Mouse (Mus musculus): ENCODE data around the gene Trip10. TPM values are rescaled to one million over a fixed set of nuclear protein-coding genes. Genes with fewer than 3 reads are reported as not detected.
A peak's percentile ranks its signal among the peaks of the same experiment; 100 is the strongest.
"Not testable (repeated sequence)": the region's sequence is repeated elsewhere in the genome, so short reads cannot be mapped to it uniquely, and the experiment has no call there.

The Trip10 gene
- polyA plus RNA-seq, 1 experiment from 2014 or later, result 46.9 TPM

DNA sequence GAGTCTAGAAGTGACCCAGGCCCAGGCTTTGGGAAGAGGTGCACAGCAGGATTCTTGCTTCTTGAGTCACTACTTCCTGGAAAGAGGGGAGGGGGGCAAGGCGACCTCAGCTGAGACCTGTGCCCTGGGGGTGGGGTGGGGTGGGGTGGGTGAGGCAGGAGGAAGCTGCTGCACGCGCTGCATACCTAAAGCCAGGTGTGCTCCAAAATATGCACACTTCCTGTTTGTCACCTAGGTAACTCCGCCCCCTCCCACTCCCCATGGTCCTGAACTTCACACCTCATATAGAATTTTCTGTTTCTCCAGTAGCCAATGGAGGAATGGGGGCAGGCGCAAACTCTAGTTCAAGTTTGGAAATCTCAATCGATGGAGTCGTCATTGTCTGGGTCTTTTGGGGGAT lies 24.6 kb downstream of the Trip10 start:
- H3K4me3 ChIP-seq (replicated peaks; ENCODE audit: low read length), result no peak overlapping the region
- no peaks in the 10 kb centered on the region for H3K36me3 ChIP-seq (ENCODE audit: control insufficient read depth, insufficient read depth, low read length)
- no peaks in the 10 kb centered on the region for H3K9me3 ChIP-seq (replicated peaks; ENCODE audit: control insufficient read depth, low read length)
- peak overlapping the region; percentile 92; the same call in 1 of the 2 replicates for H3K4me2 ChIP-seq (ENCODE audit: low read depth, low read length)
- H3K4me1 ChIP-seq (ENCODE audit: control insufficient read depth, insufficient read depth, low read length), result peaks cover 15% of the 10 kb centered on the region
- peaks cover 3% of the 10 kb centered on the region; the same call in 1 of the 2 replicates for H3K27me3 ChIP-seq (ENCODE audit: control insufficient read depth, insufficient read depth, low read length)
- no peak overlapping the region for H3K9ac ChIP-seq (ENCODE audit: low read length)
- H3K27ac ChIP-seq (ENCODE audit: low read length), result no peak overlapping the region
- 24% methylated on average over 7 of the region's 7 CpGs for WGBS
- ATAC-seq (ENCODE audit: insufficient read depth, low FRiP score), result no peak

DNA sequence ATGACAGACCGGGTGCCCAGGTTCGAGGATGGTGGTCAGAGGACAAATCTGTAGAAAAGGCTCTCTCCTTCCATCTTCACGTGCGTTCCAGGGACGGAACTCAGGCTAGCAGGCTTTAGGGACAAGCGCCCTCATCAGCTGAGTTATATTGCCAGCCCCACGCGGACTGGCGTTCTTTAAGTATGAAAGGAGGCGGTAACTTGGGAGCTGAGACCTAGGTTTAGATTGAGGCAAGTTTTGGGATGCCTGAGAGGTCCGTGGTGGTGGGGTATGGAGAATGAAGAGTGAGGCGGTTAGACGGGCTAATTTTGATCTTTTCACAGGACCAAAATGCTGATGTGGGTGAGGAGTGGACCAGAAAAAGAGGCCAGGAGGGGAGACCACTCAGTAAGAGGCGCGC lies 25.4 kb downstream of the Trip10 start:
- peak overlapping the region; percentile 69 for H3K4me3 ChIP-seq (replicated peaks; ENCODE audit: low read length)
- WGBS, result 4% methylated on average over 15 of the region's 15 CpGs
- peaks cover 15% of the 10 kb centered on the region for H3K4me1 ChIP-seq (ENCODE audit: control insufficient read depth, insufficient read depth, low read length)
- no peaks in the 10 kb centered on the region for H3K36me3 ChIP-seq (ENCODE audit: control insufficient read depth, insufficient read depth, low read length)
- no peak for ATAC-seq (ENCODE audit: insufficient read depth, low FRiP score)
- peak overlapping the region; percentile 78 for H3K27ac ChIP-seq (ENCODE audit: low read length)
- H3K27me3 ChIP-seq (ENCODE audit: control insufficient read depth, insufficient read depth, low read length), result peaks cover 3% of the 10 kb centered on the region; the same call in 1 of the 2 replicates
- no peaks in the 10 kb centered on the region for H3K9me3 ChIP-seq (replicated peaks; ENCODE audit: control insufficient read depth, low read length)
- H3K9ac ChIP-seq (ENCODE audit: low read length), result peak overlapping the region; percentile 76
- H3K4me2 ChIP-seq (ENCODE audit: low read depth, low read length), result peak overlapping the region; percentile 92

DNA sequence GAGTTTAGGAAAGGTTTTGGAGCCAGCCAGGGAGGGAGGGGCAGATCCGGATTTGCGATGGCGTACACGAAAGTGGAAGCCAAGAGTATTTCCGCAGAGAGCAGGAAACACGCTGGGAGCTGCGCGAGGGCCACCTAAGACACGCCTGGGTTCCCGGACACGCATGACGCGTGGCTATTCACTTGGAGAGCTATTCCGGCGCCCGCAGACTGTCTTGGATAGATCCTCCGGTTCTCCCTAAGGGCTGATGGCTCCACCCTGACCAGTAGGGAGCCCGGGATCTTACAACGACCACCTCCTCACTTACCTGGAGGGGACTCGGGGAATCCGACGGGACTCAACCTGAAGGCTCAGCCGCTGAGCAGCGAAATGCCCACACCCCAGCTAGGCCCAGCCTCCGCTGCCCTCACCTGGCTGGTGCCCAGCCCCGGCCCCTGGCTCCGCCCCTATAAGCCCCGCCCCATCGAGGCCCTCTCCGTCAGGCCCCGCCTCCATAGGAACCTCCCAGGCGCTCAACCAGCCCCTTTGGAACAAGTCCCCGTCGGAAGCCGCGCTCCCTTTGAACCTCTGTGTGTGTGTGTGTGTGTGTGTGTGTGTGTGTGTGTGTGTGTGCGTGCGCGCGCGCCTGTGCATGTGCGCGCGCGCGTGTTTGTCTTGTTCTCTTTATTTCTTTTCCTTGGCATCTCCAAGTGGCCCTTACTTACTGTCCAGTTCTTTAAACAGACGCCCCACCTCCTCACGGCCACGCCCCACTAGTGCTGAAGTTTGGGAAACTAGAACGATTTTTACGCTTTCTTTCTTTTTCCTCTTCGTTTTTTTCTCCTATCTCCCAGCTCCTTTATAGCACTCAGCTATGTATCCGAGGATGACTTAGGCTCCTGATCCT lies 26.1 kb downstream of the Trip10 start:
- WGBS, result 1% methylated on average over 53 of the region's 53 CpGs
- no peaks in the 10 kb centered on the region for H3K9me3 ChIP-seq (replicated peaks; ENCODE audit: control insufficient read depth, low read length)
- peaks cover 15% of the 10 kb centered on the region for H3K4me1 ChIP-seq (ENCODE audit: control insufficient read depth, insufficient read depth, low read length)
- no peaks in the 10 kb centered on the region for H3K36me3 ChIP-seq (ENCODE audit: control insufficient read depth, insufficient read depth, low read length)
- peaks cover 3% of the 10 kb centered on the region; the same call in 1 of the 2 replicates for H3K27me3 ChIP-seq (ENCODE audit: control insufficient read depth, insufficient read depth, low read length)
- H3K9ac ChIP-seq (ENCODE audit: low read length), result peak overlapping the region; percentile 76
- H3K27ac ChIP-seq (ENCODE audit: low read length), result peak overlapping the region; percentile 78
- H3K4me3 ChIP-seq (replicated peaks; ENCODE audit: low read length), result peak overlapping the region; percentile 69
- H3K4me2 ChIP-seq (ENCODE audit: low read depth, low read length), result peak overlapping the region; percentile 92
- ATAC-seq (ENCODE audit: insufficient read depth, low FRiP score), result peak; percentile 90

DNA sequence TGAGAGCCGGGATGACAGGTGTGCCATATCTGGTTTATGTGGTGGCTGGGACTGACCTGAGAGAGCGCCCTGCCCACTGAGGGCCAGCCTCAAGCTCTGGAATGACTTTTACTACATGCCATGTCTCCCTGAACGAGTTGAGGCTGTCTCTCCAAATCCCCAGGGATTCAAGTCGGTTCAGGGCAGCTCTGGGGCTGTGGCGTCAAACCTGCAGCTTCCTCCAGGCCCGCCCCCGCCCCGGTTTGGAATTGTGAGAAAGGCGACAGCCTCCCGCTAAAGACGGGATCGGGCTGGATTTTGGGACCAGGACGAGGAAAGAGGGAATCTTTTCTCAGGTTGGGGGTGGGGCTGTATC lies 26.7 kb downstream of the Trip10 start:
- no peaks in the 10 kb centered on the region for H3K36me3 ChIP-seq (ENCODE audit: control insufficient read depth, insufficient read depth, low read length)
- 2% methylated on average over 13 of the region's 13 CpGs for WGBS
- peak overlapping the region; percentile 69 for H3K4me3 ChIP-seq (replicated peaks; ENCODE audit: low read length)
- H3K4me1 ChIP-seq (ENCODE audit: control insufficient read depth, insufficient read depth, low read length), result peaks cover 15% of the 10 kb centered on the region
- ATAC-seq (ENCODE audit: insufficient read depth, low FRiP score), result peak; percentile 6; the same call in 1 of the 2 replicates
- no peaks in the 10 kb centered on the region for H3K9me3 ChIP-seq (replicated peaks; ENCODE audit: control insufficient read depth, low read length)
- peak overlapping the region; percentile 76 for H3K9ac ChIP-seq (ENCODE audit: low read length)
- H3K4me2 ChIP-seq (ENCODE audit: low read depth, low read length), result peak overlapping the region; percentile 92
- no peak overlapping the region for H3K27ac ChIP-seq (ENCODE audit: low read length)
- H3K27me3 ChIP-seq (ENCODE audit: control insufficient read depth, insufficient read depth, low read length), result peaks cover 3% of the 10 kb centered on the region; the same call in 1 of the 2 replicates

DNA sequence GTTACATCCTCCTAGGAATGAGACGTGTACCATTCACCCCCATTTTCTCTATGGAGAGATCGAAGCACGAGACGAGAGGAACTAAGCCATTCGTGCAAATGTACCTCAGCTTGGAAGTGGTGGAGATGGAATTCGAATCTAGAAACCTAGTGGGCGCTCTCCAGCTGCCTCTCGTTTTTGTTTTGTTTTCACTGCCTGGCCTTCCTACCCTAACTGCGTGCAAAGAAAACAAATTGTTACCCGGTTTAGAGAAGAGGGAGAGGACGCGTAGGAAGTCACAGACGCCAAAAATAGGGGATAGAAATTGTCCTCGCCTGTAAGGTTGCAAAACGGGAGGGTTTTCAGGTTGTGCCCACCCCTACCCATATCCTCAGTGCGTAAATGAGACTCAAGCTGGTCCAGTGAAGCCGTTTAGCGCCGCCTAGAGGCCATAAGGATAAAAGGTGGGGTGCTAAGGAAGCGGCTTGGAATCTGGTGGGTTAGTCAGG lies 27.4 kb downstream of the Trip10 start:
- Histone ChIP-seq H3K4me3 (replicated peaks; ENCODE audit: low read length) (peak overlapping the region; percentile 69), H3K36me3 (ENCODE audit: control insufficient read depth, insufficient read depth, low read length) (no peaks in the 10 kb centered on the region), H3K9ac (ENCODE audit: low read length) (peak overlapping the region; percentile 76), H3K27me3 (ENCODE audit: control insufficient read depth, insufficient read depth, low read length) (peaks cover 3% of the 10 kb centered on the region; the same call in 1 of the 2 replicates), H3K9me3 (replicated peaks; ENCODE audit: control insufficient read depth, low read length) (no peaks in the 10 kb centered on the region), H3K27ac (ENCODE audit: low read length) (no peak overlapping the region), H3K4me1 (ENCODE audit: control insufficient read depth, insufficient read depth, low read length) (peaks cover 15% of the 10 kb centered on the region), H3K4me2 (ENCODE audit: low read depth, low read length) (peak overlapping the region; percentile 92)
- WGBS, result under 1% methylated on average over 20 of the region's 20 CpGs
- ATAC-seq (ENCODE audit: insufficient read depth, low FRiP score), result peak; percentile 41; the same call in 1 of the 2 replicates

DNA sequence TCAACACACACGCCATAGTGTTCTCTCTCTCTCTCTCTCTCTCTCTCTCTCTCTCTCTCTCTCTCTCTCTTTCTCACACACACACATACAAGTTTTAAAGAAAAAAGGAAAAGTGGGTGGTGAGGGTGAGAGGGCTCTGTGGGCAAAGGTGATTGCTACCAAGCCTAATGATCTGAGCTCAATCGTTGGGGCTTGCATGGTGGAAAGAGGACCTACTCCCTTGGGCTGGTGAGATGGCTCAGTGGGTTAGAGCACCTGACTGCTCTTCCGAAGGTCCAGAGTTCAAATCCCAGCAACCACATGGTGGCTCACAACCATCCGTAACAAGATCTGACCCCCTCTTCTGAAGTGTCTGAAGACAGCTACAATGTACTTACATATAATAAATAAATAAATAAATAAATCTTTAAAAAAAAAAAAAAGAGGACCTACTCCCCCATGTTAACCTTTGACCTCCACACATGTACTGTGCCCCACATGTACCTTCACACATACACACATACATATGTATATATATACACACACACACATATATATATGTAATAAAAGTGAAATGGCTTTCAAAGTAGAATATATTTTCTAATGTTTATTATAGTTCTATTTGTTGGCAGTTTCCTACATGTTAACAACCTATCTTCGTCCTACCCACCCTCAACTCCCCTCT lies 28.5 kb downstream of the Trip10 start:
- H3K9me3 ChIP-seq (replicated peaks; ENCODE audit: control insufficient read depth, low read length); H3K27me3 ChIP-seq (ENCODE audit: control insufficient read depth, insufficient read depth, low read length); H3K4me2 ChIP-seq (ENCODE audit: low read depth, low read length); H3K36me3 ChIP-seq (ENCODE audit: control insufficient read depth, insufficient read depth, low read length); H3K27ac ChIP-seq (ENCODE audit: low read length); H3K4me3 ChIP-seq (replicated peaks; ENCODE audit: low read length); H3K9ac ChIP-seq (ENCODE audit: low read length); ATAC-seq (ENCODE audit: insufficient read depth, low FRiP score): not testable (repeated sequence)
- H3K4me1 ChIP-seq (ENCODE audit: control insufficient read depth, insufficient read depth, low read length), result peaks cover 14% of the 10 kb centered on the region
- 84% methylated on average over 4 of the region's 5 CpGs for WGBS

DNA sequence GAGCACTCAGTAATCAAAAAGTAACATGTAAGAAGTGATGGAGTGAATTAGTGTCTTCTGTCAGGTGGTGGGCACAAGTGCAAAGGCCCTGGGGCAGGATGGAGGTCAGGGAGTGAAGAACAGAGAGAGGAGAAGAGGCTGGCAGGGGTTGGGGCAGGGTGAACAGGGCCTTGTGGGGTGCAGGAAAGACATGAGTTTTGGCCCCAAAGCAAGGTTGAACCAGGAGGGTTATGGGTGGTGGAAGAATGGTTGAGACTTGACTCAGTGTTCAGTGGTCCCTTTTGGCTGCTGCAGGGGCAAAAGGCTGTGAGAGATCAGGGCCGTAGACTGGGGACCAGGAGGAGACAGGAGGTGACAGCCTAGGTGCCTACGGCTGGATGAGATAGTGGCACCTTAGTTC lies 29.3 kb downstream of the Trip10 start:
- ATAC-seq (ENCODE audit: insufficient read depth, low FRiP score), result no peak
- Histone ChIP-seq H3K9me3 (replicated peaks; ENCODE audit: control insufficient read depth, low read length) (no peaks in the 10 kb centered on the region), H3K4me1 (ENCODE audit: control insufficient read depth, insufficient read depth, low read length) (peaks cover 11% of the 10 kb centered on the region), H3K36me3 (ENCODE audit: control insufficient read depth, insufficient read depth, low read length) (no peaks in the 10 kb centered on the region), H3K27me3 (ENCODE audit: control insufficient read depth, insufficient read depth, low read length) (peaks cover 3% of the 10 kb centered on the region; the same call in 1 of the 2 replicates), H3K4me3 (replicated peaks; ENCODE audit: low read length) (no peak overlapping the region), H3K9ac (ENCODE audit: low read length) (no peak overlapping the region), H3K27ac (ENCODE audit: low read length) (no peak overlapping the region), H3K4me2 (ENCODE audit: low read depth, low read length) (no peak overlapping the region)
- 64% methylated on average over 2 of the region's 2 CpGs for WGBS

DNA sequence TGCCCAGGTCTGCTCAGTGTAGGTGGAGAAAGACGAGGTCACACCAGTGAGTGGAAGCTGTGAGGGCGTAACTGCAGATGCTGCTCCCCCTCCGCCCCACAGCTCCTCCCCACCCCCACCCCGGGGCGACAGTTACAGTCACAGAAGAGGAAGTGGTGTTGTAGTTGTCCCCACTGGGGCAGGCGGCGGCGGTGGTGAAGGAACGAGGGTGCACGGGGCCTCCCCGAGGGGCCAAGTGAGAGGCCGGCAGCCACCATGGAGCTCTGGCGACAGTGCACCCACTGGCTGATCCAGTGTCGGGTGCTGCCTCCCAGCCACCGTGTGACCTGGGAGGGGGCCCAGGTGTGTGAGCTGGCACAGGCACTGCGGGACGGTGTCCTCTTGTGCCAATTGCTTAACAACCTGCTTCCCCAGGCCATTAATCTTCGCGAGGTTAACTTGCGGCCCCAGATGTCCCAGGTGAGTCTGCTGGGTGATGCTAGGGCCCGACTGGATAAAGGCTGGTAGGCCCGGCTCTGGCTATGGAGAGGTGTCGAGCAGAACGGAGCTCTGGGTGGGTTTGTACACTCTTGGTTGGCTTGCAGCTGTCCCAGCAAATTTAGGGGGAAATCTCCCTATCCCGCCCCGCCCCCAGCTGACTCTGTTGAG lies 29.8 kb downstream of the Trip10 start, which contains the start of gene Vav1:
Gene Vav1 (plus strand): TSS at position 158 of the 648 bp plus-strand sequence.
- Histone ChIP-seq H3K27me3 (ENCODE audit: control insufficient read depth, insufficient read depth, low read length) (peaks cover 3% of the 10 kb centered on the region; the same call in 1 of the 2 replicates), H3K4me3 (replicated peaks; ENCODE audit: low read length) (peak within 1 kb of the TSS; percentile 8), H3K36me3 (ENCODE audit: control insufficient read depth, insufficient read depth, low read length) (no peaks in the 10 kb centered on the region), H3K4me2 (ENCODE audit: low read depth, low read length) (no peak within 1 kb of the TSS; the same call in 1 of the 2 replicates), H3K9ac (ENCODE audit: low read length) (no peak within 1 kb of the TSS), H3K4me1 (ENCODE audit: control insufficient read depth, insufficient read depth, low read length) (peaks cover 11% of the 10 kb centered on the region), H3K9me3 (replicated peaks; ENCODE audit: control insufficient read depth, low read length) (no peaks in the 10 kb centered on the region), H3K27ac (ENCODE audit: low read length) (no peak within 1 kb of the TSS)
- WGBS, result 52% methylated on average over 26 of the region's 26 CpGs
- ATAC-seq (ENCODE audit: insufficient read depth, low FRiP score), result no peak

Measured in stomach, embryonic 16.5 days (tissue).